Mouse (Mus musculus): ENCODE measurements at regions not wholly inside any gene's neighbourhood (a gene's known extent, or its start where the extent isn't known, plus 50 kb on each side); places are given as distances from the start of the nearest gene placed in this dataset.

DNA sequence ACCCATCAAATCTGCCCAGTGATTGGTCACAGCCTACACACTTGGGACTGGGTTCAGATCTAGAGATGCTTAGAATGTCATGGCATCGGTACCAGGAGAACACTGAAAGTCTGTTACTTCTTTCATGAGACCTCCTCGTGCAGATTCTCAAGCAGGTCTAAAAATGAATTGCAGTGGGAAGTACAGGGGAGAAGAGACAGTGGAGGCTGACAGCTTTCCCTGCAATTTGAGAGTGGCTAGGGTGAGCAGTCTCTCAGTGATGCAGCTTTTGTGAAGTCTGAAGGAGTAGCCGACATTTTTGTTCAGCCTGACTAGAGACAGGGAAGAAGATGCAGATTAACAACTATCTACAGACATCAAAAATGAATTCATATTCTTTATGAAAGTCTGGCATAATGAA is 112.5 kb downstream of the Fam198b start:
- Histone ChIP-seq H3K4me2 (ENCODE audit: low read length) (no peak overlapping the region), H3K4me1 (ENCODE audit: control insufficient read depth in 2 of 2, insufficient read depth in 2 of 2, low read length in 2 of 2) (peaks cover 10 to 30% of the 10 kb centered on the region in 2 experiments), H3K27ac (replicated peaks in 1 of 2; ENCODE audit: control insufficient read depth in 1 of 2, insufficient read depth in 1 of 2, low read depth in 2 of 2, low read length in 2 of 2) (no peak overlapping the region), H3K4me3 (ENCODE audit: control insufficient read depth in 1 of 2, insufficient read depth in 1 of 2, low read depth in 1 of 2, low read length in 2 of 2) (no peak overlapping the region), H3K36me3 (ENCODE audit: control insufficient read depth, insufficient read depth, low read length) (no peaks in the 10 kb centered on the region), H3K9me3 (ENCODE audit: control insufficient read depth, low read length) (0 out of 2 replicates have a peak, but pooled peaks cover under 1% of the 10 kb centered on the region), H3K27me3 (ENCODE audit: control insufficient read depth, insufficient read depth, low read length) (no peaks in the 10 kb centered on the region), H3K9ac (ENCODE audit: low read length) (no peak overlapping the region)
- 68% methylated on average over 3 of the region's 3 CpGs for WGBS
- ATAC-seq (ENCODE audit: insufficient number of reproducible peaks, insufficient read depth, low FRiP score, low read depth), result no peak

DNA sequence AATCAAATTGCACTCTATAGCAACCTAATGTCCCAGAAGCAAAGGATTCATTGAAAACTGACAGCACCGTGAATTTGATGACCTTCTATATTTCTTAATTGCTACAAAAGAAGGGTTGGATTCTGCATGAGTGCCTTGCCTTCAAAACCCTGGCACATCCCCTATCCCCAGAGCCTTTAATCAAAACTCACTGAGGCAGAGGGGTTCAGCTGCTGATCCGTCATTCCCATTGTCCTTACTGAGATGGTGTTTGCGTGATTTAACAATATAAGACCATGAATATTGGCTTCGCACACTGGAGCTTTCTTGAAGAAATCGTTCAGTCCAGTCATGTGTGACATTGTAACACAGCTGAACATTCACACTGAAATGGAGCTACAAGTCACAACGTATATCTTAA is 118.0 kb downstream of the Fam198b start:
- no peaks in the 10 kb centered on the region for H3K27me3 ChIP-seq (ENCODE audit: control insufficient read depth, insufficient read depth, low read length)
- peaks cover 5 to 10% of the 10 kb centered on the region in 2 experiments for H3K4me1 ChIP-seq (ENCODE audit: control insufficient read depth in 2 of 2, insufficient read depth in 2 of 2, low read length in 2 of 2)
- no peak for ATAC-seq (ENCODE audit: insufficient number of reproducible peaks, insufficient read depth, low FRiP score, low read depth)

DNA sequence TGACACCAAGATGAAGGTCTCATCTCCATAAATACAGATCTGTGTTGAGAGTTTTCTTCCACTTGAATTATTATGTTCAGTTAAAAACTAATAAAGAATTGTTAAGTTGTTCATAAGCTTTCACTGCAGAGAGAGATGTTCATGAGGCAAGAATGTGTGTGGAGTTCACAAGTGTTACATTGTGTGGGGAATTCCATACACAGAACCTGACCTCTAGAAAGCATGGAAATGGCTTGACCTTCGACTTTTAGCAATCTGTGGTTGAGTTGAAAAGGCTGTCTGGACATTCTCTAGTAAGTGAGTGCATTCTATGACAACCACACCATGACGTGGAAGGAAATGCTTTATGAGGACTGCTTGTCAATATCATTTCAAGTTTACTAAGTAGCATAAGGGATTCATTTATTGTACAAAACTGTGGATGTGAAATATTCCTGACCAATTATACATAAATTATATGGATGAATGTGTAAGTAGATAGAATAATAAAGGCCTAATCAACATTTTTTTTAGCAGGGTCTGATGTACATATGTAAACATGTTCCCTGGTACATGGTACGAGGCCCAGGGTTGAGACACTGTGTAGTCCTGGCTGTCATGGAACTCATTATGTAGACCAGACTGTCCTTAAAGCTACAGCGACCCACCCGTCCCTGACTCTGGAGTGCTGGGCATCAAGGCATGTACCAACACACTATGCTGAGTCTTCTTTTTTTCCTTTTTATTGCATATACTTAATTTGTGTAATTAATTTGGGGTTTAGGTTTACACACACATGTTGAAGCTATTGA is 119.2 kb downstream of the Fam198b start:
- Histone ChIP-seq H3K4me2 (ENCODE audit: low read length) (no peak overlapping the region), H3K27me3 (ENCODE audit: control insufficient read depth, insufficient read depth, low read length) (no peaks in the 10 kb centered on the region), H3K9me3 (ENCODE audit: control insufficient read depth, low read length) (0 out of 2 replicates have a peak, but pooled peaks cover 3% of the 10 kb centered on the region), H3K27ac (replicated peaks in 1 of 2; ENCODE audit: control insufficient read depth in 1 of 2, insufficient read depth in 1 of 2, low read depth in 2 of 2, low read length in 2 of 2) (no peak overlapping the region), H3K36me3 (ENCODE audit: control insufficient read depth, insufficient read depth, low read length) (no peaks in the 10 kb centered on the region), H3K9ac (ENCODE audit: low read length) (no peak overlapping the region), H3K4me3 (ENCODE audit: control insufficient read depth in 1 of 2, insufficient read depth in 1 of 2, low read depth in 1 of 2, low read length in 2 of 2) (no peak overlapping the region), H3K4me1 (ENCODE audit: control insufficient read depth in 2 of 2, insufficient read depth in 2 of 2, low read length in 2 of 2) (peaks cover 5 to 10% of the 10 kb centered on the region in 2 experiments)
- 65% methylated on average over 5 of the region's 5 CpGs for WGBS
- ATAC-seq (ENCODE audit: insufficient number of reproducible peaks, insufficient read depth, low FRiP score, low read depth), result no peak

More for the DNA sequence above, 118.0 kb downstream of the Fam198b start:
- WGBS, result 96% methylated on average over 6 of the region's 6 CpGs
- Histone ChIP-seq H3K36me3 (ENCODE audit: control insufficient read depth, insufficient read depth, low read length) (no peaks in the 10 kb centered on the region), H3K9me3 (ENCODE audit: control insufficient read depth, low read length) (0 out of 2 replicates have a peak, but pooled peaks cover 3% of the 10 kb centered on the region), H3K4me3 (ENCODE audit: control insufficient read depth in 1 of 2, insufficient read depth in 1 of 2, low read depth in 1 of 2, low read length in 2 of 2) (no peak overlapping the region), H3K27ac (replicated peaks in 1 of 2; ENCODE audit: control insufficient read depth in 1 of 2, insufficient read depth in 1 of 2, low read depth in 2 of 2, low read length in 2 of 2) (no peak overlapping the region), H3K9ac (ENCODE audit: low read length) (no peak overlapping the region), H3K4me2 (ENCODE audit: low read length) (no peak overlapping the region)

DNA sequence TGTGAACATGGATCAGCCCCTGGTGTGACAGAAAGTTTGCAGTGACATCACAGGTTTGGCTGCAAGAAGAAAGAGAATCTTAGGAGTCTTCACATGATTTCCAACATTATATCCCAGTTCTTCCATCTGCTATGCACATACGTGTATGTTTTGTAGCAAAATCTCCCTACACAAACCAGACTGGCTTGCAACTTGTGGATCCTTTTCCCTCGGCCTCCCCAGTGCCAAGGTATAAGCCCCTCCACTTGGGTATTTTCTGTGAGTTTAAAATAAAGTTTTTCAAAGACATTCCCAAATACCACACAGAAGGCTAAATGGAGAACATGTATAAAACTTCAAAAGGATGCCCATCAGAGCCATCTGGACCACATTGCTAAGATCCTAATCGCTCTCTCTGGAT is 120.2 kb downstream of the Fam198b start:
- 0 out of 2 replicates have a peak, but pooled peaks cover 3% of the 10 kb centered on the region for H3K9me3 ChIP-seq (ENCODE audit: control insufficient read depth, low read length)
- 84% methylated on average over 3 of the region's 3 CpGs for WGBS
- peak overlapping the region in 1 of 2 experiments; percentile 60; a peak in 2 of 4 replicates for H3K27ac ChIP-seq (replicated peaks in 1 of 2; ENCODE audit: control insufficient read depth in 1 of 2, insufficient read depth in 1 of 2, low read depth in 2 of 2, low read length in 2 of 2)
- ATAC-seq (ENCODE audit: insufficient number of reproducible peaks, insufficient read depth, low FRiP score, low read depth), result no peak
- H3K4me1 ChIP-seq (ENCODE audit: control insufficient read depth in 2 of 2, insufficient read depth in 2 of 2, low read length in 2 of 2), result peaks cover 5 to 10% of the 10 kb centered on the region in 2 experiments
- H3K27me3 ChIP-seq (ENCODE audit: control insufficient read depth, insufficient read depth, low read length), result no peaks in the 10 kb centered on the region
- H3K4me3 ChIP-seq (ENCODE audit: control insufficient read depth in 1 of 2, insufficient read depth in 1 of 2, low read depth in 1 of 2, low read length in 2 of 2), result no peak overlapping the region
- H3K9ac ChIP-seq (ENCODE audit: low read length), result no peak overlapping the region
- H3K4me2 ChIP-seq (ENCODE audit: low read length), result no peak overlapping the region
- H3K36me3 ChIP-seq (ENCODE audit: control insufficient read depth, insufficient read depth, low read length), result no peaks in the 10 kb centered on the region

DNA sequence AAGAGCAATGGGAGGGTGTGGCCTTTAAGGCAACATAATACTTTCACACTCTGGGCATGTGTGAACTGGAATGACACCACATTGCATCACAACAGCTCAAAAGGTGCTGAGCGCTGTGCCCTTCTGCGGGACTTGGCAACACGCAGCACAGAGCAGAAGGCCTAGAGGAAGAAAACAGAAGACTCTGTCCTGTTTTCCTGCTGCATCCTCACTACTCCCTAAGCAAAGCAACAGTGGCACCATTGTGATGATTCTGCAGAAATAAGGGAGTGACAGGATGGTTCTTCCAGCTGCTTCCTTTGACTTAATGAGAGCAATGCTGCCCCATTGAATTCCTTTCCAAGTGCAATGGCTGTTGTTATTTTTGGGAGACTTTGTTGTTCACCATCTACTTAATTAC is 120.6 kb downstream of the Fam198b start:
- H3K4me1 ChIP-seq (ENCODE audit: control insufficient read depth in 2 of 2, insufficient read depth in 2 of 2, low read length in 2 of 2), result peaks cover 5 to 10% of the 10 kb centered on the region in 2 experiments
- H3K4me3 ChIP-seq (ENCODE audit: control insufficient read depth in 1 of 2, insufficient read depth in 1 of 2, low read depth in 1 of 2, low read length in 2 of 2), result no peak overlapping the region
- H3K27me3 ChIP-seq (ENCODE audit: control insufficient read depth, insufficient read depth, low read length), result no peaks in the 10 kb centered on the region
- H3K27ac ChIP-seq (replicated peaks in 1 of 2; ENCODE audit: control insufficient read depth in 1 of 2, insufficient read depth in 1 of 2, low read depth in 2 of 2, low read length in 2 of 2), result peak overlapping the region in 1 of 2 experiments; percentile 60; a peak in 2 of 4 replicates
- WGBS, result 81% methylated on average over 3 of the region's 3 CpGs
- no peaks in the 10 kb centered on the region for H3K36me3 ChIP-seq (ENCODE audit: control insufficient read depth, insufficient read depth, low read length)
- no peak overlapping the region for H3K9ac ChIP-seq (ENCODE audit: low read length)
- H3K4me2 ChIP-seq (ENCODE audit: low read length), result no peak overlapping the region
- H3K9me3 ChIP-seq (ENCODE audit: control insufficient read depth, low read length), result 0 out of 2 replicates have a peak, but pooled peaks cover 3% of the 10 kb centered on the region
- ATAC-seq (ENCODE audit: insufficient number of reproducible peaks, insufficient read depth, low FRiP score, low read depth), result no peak

DNA sequence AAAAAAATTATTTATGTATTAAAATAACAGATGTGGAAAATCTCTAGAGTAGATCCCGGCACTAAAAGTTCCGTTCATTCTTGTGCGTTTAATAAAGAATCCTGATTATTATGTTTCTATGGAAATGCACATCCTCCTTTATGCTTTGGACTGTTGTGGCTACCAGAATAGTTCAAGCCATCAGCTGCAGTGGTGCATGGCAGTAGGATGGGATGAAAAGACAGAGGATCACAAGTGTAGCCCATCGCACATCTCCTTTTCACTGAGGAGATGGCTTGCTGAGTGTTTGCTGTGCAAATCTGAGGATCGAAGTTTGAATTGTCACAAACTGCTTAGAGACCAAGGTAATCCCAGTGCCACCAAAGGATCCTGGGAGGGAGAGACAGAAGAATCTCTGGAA is 121.0 kb downstream of the Fam198b start:
- Histone ChIP-seq H3K4me2 (ENCODE audit: low read length) (no peak overlapping the region), H3K9ac (ENCODE audit: low read length) (no peak overlapping the region), H3K9me3 (ENCODE audit: control insufficient read depth, low read length) (0 out of 2 replicates have a peak, but pooled peaks cover 3% of the 10 kb centered on the region), H3K4me1 (ENCODE audit: control insufficient read depth in 2 of 2, insufficient read depth in 2 of 2, low read length in 2 of 2) (peaks cover 5 to 10% of the 10 kb centered on the region in 2 experiments), H3K36me3 (ENCODE audit: control insufficient read depth, insufficient read depth, low read length) (no peaks in the 10 kb centered on the region), H3K27ac (replicated peaks in 1 of 2; ENCODE audit: control insufficient read depth in 1 of 2, insufficient read depth in 1 of 2, low read depth in 2 of 2, low read length in 2 of 2) (peak overlapping the region in 1 of 2 experiments; percentile 37; a peak in 1 of 4 replicates), H3K27me3 (ENCODE audit: control insufficient read depth, insufficient read depth, low read length) (no peaks in the 10 kb centered on the region), H3K4me3 (ENCODE audit: control insufficient read depth in 1 of 2, insufficient read depth in 1 of 2, low read depth in 1 of 2, low read length in 2 of 2) (no peak overlapping the region)
- ATAC-seq (ENCODE audit: insufficient number of reproducible peaks, insufficient read depth, low FRiP score, low read depth), result no peak
- WGBS, result 86% methylated on average over 5 of the region's 5 CpGs

DNA sequence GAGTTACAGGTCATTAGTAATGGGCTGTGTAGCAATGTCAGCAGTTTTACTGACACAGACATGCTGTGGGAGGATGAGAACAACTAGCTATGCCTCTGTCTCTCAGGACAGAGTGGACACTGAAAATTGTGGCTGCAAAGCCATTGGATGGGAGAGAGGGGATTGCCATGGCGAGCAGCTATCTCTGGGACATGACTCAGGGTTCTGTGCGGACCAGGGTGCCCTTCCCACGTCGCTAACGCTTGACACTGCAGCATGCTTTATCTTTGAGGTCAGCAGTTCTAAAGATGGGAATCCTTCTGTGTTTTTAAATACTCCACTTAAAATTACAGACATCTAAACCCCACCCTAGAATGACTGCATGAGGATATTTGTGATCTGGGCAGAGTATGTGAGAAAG is 121.9 kb downstream of the Fam198b start:
- peak; percentile 56; the same call in 1 of the 2 replicates for ATAC-seq (ENCODE audit: insufficient number of reproducible peaks, insufficient read depth, low FRiP score, low read depth)
- Histone ChIP-seq H3K4me1 (ENCODE audit: control insufficient read depth in 2 of 2, insufficient read depth in 2 of 2, low read length in 2 of 2) (peaks cover 5 to 10% of the 10 kb centered on the region in 2 experiments), H3K36me3 (ENCODE audit: control insufficient read depth, insufficient read depth, low read length) (no peaks in the 10 kb centered on the region), H3K9ac (ENCODE audit: low read length) (no peak overlapping the region; the same call in 1 of the 2 replicates), H3K27ac (replicated peaks in 1 of 2; ENCODE audit: control insufficient read depth in 1 of 2, insufficient read depth in 1 of 2, low read depth in 2 of 2, low read length in 2 of 2) (peak overlapping the region; percentile 56 to 76), H3K27me3 (ENCODE audit: control insufficient read depth, insufficient read depth, low read length) (no peaks in the 10 kb centered on the region), H3K9me3 (ENCODE audit: control insufficient read depth, low read length) (0 out of 2 replicates have a peak, but pooled peaks cover 3% of the 10 kb centered on the region), H3K4me2 (ENCODE audit: low read length) (no peak overlapping the region), H3K4me3 (ENCODE audit: control insufficient read depth in 1 of 2, insufficient read depth in 1 of 2, low read depth in 1 of 2, low read length in 2 of 2) (no peak overlapping the region)
- 10% methylated on average over 5 of the region's 5 CpGs for WGBS
